In genomic region chr4:82691126-82692008, GRCm38 (mm10) we compare ENCODE assay signal across 9 mouse cellular contexts. TPM values are rescaled to one million over a fixed set of nuclear protein-coding genes. Genes with fewer than 3 reads are reported as not detected.
DNase-seq lines count a peak whose midpoint lies in the region; ATAC-seq and TF ChIP-seq lines count a peak whose summit lies in the region.
"Had no signal": no experiment of that assay in that cellular context is flagged by ENCODE, and none has a peak within 500 bp of the region (broad histone marks: within the 10 kb centered on the region; RNA-seq: fewer than 3 reads in every experiment).

No protein-coding gene starts in this region.

- H3K4me1 ChIP-seq in limb, embryonic 15.5 days: peaks cover 28% of the 10 kb centered on the region

- no peaks in the 10 kb centered on the region for H3K27me3 ChIP-seq in limb, embryonic 15.5 days

- no peaks in the 10 kb centered on the region for H3K9me3 ChIP-seq in limb, embryonic 15.5 days

- no peak overlapping the region for H3K4me3 ChIP-seq in gastrocnemius, adult 2 months
- no peak overlapping the region for H3K4me3 ChIP-seq in limb, embryonic 15.5 days

- TF ChIP-seq CTCF in gastrocnemius, adult 2 months (IDR thresholded peaks at IDR 0.05): no peak

- no peak for DNase-seq in gastrocnemius, adult 2 months
- DNase-seq in gastrocnemius, postnatal 10 days: no peak
- peak; percentile 34 for DNase-seq in embryo, embryonic 10.5 days (ENCODE audit: low spot score)
- DNase-seq in thymus, postnatal 25 days: no peak
- DNase-seq in right cerebral cortex, adult 18-20 months: no peak

- H3K36me3 ChIP-seq in limb, embryonic 15.5 days: no peaks in the 10 kb centered on the region

- ATAC-seq in hematopoietic stem cell, adult 5-6 weeks (replicated peaks in 1 of 2; ENCODE audit: insufficient read depth in 1 of 2, low FRiP score in 2 of 2, low TSS enrichment in 1 of 2, low read depth in 1 of 2, poor library complexity in 2 of 2, severe bottlenecking in 2 of 2): peak; percentile 68 to 79; a peak in 3 of 4 replicates
- no peak for ATAC-seq in limb, embryonic 15.5 days (ENCODE audit: insufficient number of reproducible peaks, low FRiP score, low TSS enrichment, low read depth)
- no peak for ATAC-seq in megakaryocyte, adult 5-6 weeks (ENCODE audit: poor library complexity, severe bottlenecking)

- H3K9ac ChIP-seq in limb, embryonic 15.5 days: no peak overlapping the region

- no peak overlapping the region for H3K4me2 ChIP-seq in limb, embryonic 15.5 days

- WGBS in limb, embryonic 15.5 days: 43% methylated on average over 4 of the region's 4 CpGs

- peak overlapping the region; percentile 63; the same call in 1 of the 2 replicates for H3K27ac ChIP-seq in gastrocnemius, adult 2 months
- 0 out of 2 replicates have a peak overlapping the region, but pooled peaks have one; percentile 17 for H3K27ac ChIP-seq in limb, embryonic 15.5 days

- intact Hi-C loops in gastrocnemius, adult 2 months (cut with DNase I): no loop called here

RNA-seq across cellular contexts. Expression of gene Nfib, which starts 14.2 kb away (rescaled TPM):
- 10 to 100 TPM; 67.9 to 93.6 TPM for total RNA-seq in gastrocnemius, adult 2 months (2021)
- total RNA-seq in gastrocnemius, postnatal 10 days (2021): 100 to 1,000 TPM; 145 to 150 TPM
- 0.10 and 0.13 TPM in 2 replicates for total RNA-seq in hematopoietic stem cell, adult 5-6 weeks (2017)
- polyA plus RNA-seq in limb, embryonic 15.5 days (2015; fragmentation: Nextera tagmentation; extraction: Ambion mirVana): 97.2 and 113 TPM in 2 replicates
- total RNA-seq in megakaryocyte, adult 5-6 weeks (2015): not detected in 2 replicates
- 0.04 TPM in 1 of 2 replicates, not detected in the other for total RNA-seq in megakaryocyte, adult 5-6 weeks (2017)
- total RNA-seq: neutrophil, adult 5-6 weeks had no signal

Comparison
In these comparisons a context has a peak if more than half of its experiments do, and no peak if none do; other contexts are left out.
1. ATAC-seq: peak in hematopoietic stem cell, adult 5-6 weeks (2 of 2); none in limb, embryonic 15.5 days (single experiment) and megakaryocyte, adult 5-6 weeks (single experiment).
2. RNA of gene Nfib, which starts 14.2 kb away (total RNA-seq): 145 to 150 TPM in gastrocnemius, postnatal 10 days and 67.9 to 93.6 TPM in gastrocnemius, adult 2 months; 0.10 to 0.13 TPM in hematopoietic stem cell, adult 5-6 weeks and 0.04 TPM in megakaryocyte, adult 5-6 weeks; every median in the first group is over 10 times any median in the second.